Mouse (Mus musculus): ENCODE measurements around the gene Vwa7.

The Vwa7 gene

DNA sequence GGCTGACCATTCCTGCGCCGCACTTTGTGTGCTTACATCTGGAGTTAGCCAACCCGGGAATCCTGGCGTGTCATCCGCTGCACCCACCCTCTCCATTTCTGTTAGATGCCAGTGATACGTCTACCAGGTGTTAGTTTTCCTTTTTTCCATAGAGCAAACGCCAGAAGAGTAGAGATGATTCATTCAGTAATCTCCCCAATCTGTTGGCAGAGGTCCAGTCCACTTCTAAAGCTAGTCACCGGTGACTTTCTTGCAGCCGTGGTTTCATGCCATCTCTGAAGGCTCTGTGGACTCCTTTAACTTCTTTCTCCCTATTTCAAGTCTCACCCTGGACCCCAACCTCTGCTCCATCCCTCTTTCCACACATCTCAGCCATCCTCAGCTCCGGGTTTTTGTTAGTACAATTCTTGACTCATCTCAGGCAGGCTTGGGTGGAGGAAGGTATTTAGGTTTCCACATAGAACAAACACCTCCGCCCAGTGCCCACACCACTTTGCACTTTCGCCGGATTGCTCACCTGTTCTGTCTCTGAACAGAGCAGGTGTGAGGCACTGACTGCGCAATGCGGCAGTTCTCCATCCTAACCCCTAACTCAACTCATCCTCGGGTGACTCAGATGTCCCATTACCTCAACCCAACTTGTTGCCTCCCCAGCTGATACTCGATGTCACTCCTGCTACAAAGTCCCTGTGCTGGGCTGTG lies 52.0 kb downstream of the Vwa7 start:
- no peak for DNase-seq

DNA sequence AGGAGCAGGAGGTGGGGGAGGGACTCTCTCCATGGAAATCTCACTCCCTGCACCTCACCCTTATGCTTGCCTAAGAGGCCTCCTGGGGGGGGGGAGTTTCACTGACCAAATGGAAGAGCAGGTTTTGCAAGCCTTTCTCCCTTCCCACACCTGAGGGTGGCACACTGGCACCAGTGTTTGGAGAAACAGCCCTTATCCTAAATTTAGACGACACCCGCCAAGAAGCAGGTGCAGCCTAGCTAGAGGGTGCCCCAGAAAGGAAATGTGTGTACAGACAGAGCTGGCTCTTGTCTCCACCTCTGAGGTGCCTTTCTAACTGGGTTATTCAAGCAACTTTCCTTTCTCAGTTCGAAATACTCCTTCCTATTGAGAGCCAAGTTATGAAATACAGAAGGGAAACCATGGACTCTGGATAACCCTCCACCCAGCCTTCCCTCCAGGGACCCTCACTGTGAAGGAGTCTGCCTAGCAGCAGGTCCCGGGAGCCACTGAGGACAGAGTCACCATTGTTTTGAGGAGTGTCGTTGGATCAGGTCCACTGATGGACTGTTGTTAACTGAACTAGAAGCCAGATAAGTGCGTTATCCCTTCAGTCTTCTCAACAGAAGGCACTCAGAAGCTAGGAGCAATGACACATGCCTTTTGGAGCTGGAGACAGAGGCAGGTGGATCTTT lies 54.3 kb downstream of the Vwa7 start:
- DNase-seq, result peak; percentile 67

DNA sequence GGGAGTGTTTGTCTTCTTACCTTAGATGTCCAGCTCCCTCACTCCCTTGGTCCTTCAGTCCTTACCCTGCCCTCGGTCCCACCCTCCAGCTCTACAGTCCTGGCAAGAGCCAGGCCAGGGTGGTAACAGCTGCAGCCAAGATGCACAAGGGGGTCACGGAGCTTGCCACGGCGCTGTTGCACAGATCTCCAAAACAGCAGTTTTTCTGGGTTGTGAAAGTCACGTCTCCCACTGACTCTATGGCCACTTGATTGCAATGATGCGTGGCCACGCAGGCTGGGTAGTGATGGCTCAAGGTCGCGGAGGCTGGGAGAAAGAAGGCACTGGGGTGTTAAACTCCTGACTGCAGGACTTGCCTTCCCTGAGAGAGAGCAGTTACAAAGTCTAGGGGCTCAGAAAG lies 55.1 kb downstream of the Vwa7 start:
- DNase-seq, result peak; percentile 50

DNA sequence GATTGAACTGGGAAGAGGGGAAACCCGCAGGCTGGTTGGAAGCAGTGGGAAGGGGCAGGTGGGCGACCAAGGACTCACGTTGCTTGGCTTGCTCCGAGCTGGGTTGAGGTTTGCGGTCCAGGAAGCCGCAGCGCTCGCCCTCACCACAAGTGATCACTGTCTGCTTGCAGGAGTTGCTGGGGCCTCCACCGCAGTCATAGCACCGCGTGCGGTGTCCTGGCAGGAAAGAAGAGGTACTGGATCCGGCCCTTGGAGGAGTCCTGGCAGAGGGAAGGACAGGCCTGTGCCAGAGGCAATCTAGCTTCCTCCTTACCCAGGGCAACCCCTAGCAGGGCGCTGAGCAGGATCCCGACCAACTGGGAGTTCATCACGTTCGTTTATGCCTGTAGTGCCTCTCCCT lies 57.7 kb downstream of the Vwa7 start:
- peak; percentile 57 for DNase-seq
